Mouse (Mus musculus): ENCODE data around the gene Gins3. TPM values are rescaled to one million over a fixed set of nuclear protein-coding genes. Genes with fewer than 3 reads are reported as not detected.
"Not testable (repeated sequence)": the region's sequence is repeated elsewhere in the genome, so short reads cannot be mapped to it uniquely, and the experiment has no call there.

The Gins3 gene
- polyA plus RNA-seq, 1 experiment from 2014 or later = 7.7 TPM

DNA sequence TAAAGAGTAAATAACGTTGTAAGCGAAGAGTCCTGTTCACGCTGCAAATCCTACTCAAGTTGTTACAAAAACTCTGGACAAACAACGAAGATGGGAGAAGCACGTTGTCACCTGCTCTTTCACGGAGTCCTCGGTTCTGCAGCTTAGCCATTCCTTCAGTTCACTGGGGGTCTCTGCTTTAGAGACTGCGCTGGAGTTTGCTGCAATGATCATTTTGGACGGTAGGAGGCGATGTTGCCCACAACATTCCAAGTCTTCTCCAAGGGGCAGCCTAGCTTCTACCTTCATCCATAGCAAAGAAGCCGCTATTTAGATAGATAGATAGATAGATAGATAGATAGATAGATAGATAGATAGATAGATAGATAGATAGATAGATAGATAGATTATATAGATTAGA, 33.4 kb upstream of the Gins3 start:
- H3K36me3 ChIP-seq (ENCODE audit: control insufficient read depth, insufficient read depth, low read length) = no peaks in the 10 kb centered on the region
- H3K4me2 ChIP-seq (ENCODE audit: low read length) = peak overlapping the region; percentile 29
- H3K9me3 ChIP-seq (ENCODE audit: control insufficient read depth, low read length) = no peaks in the 10 kb centered on the region
- ATAC-seq = peak; percentile 68; the same call in 1 of the 2 replicates
- H3K27me3 ChIP-seq (replicated peaks; ENCODE audit: control insufficient read depth, insufficient read depth, low read length) = no peaks in the 10 kb centered on the region; the same call in 1 of the 2 replicates
- WGBS = 11% methylated on average over 11 of the region's 11 CpGs
- no peak overlapping the region for H3K9ac ChIP-seq (ENCODE audit: low read depth, low read length)
- H3K4me3 ChIP-seq (ENCODE audit: low read length) = no peak overlapping the region
- H3K4me1 ChIP-seq (ENCODE audit: control insufficient read depth, insufficient read depth, low read depth, low read length) = no peaks in the 10 kb centered on the region
- no peak overlapping the region for H3K27ac ChIP-seq (ENCODE audit: low read depth, low read length)

DNA sequence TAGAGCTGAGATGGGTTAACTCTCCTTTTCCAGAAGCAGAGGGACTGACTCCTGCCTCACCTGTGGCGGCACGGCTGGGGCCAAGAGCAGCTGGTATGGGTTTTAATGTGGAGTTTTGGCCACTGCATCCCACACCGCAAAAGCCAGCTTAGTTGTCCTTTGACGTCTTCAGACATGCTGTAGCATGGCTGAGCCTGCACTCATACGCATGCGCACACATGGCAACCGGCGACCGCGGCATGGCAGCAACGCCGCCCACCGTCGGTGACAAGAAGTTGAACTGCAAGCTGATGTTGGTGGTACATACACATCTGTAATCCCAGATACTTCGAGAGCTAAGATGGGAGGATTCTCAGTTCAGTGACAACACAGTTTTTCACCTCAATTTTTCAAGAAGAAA, 31.9 kb upstream of the Gins3 start:
- Histone ChIP-seq H3K27ac (ENCODE audit: low read depth, low read length) (no peak overlapping the region), H3K4me1 (ENCODE audit: control insufficient read depth, insufficient read depth, low read depth, low read length) (no peaks in the 10 kb centered on the region), H3K4me2 (ENCODE audit: low read length) (no peak overlapping the region), H3K9ac (ENCODE audit: low read depth, low read length) (no peak overlapping the region), H3K4me3 (ENCODE audit: low read length) (no peak overlapping the region), H3K9me3 (ENCODE audit: control insufficient read depth, low read length) (no peaks in the 10 kb centered on the region), H3K36me3 (ENCODE audit: control insufficient read depth, insufficient read depth, low read length) (no peaks in the 10 kb centered on the region), H3K27me3 (replicated peaks; ENCODE audit: control insufficient read depth, insufficient read depth, low read length) (no peaks in the 10 kb centered on the region; the same call in 1 of the 2 replicates)
- ATAC-seq = no peak
- WGBS = 76% methylated on average over 15 of the region's 15 CpGs

DNA sequence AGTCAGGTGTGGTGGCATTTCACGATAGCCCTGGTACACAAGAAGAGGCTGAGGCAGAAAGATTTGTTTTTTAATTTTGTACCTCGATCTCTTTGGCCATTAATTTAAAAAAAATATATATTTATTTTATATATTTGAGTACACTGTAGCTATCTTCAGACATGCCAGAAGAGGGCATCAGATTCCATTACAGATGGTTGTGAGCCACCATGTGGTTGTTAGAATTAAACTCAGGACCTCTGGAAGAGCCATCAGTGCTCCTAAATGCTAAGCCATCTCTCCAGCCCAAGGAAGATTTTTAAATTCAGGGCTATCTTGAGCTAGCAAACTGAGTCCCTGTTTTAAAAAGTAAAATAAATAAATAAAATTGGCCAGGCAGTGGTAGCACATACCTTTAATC, 31.1 kb upstream of the Gins3 start:
- H3K36me3 ChIP-seq (ENCODE audit: control insufficient read depth, insufficient read depth, low read length) = no peaks in the 10 kb centered on the region
- no peak overlapping the region for H3K4me3 ChIP-seq (ENCODE audit: low read length)
- H3K9ac ChIP-seq (ENCODE audit: low read depth, low read length) = no peak overlapping the region
- no peak overlapping the region for H3K4me2 ChIP-seq (ENCODE audit: low read length)
- no peaks in the 10 kb centered on the region for H3K9me3 ChIP-seq (ENCODE audit: control insufficient read depth, low read length)
- H3K4me1 ChIP-seq (ENCODE audit: control insufficient read depth, insufficient read depth, low read depth, low read length) = no peaks in the 10 kb centered on the region
- H3K27me3 ChIP-seq (replicated peaks; ENCODE audit: control insufficient read depth, insufficient read depth, low read length) = no peaks in the 10 kb centered on the region; the same call in 1 of the 2 replicates
- WGBS = 82% methylated on average over 2 of the region's 2 CpGs
- H3K27ac ChIP-seq (ENCODE audit: low read depth, low read length) = no peak overlapping the region
- no peak for ATAC-seq

DNA sequence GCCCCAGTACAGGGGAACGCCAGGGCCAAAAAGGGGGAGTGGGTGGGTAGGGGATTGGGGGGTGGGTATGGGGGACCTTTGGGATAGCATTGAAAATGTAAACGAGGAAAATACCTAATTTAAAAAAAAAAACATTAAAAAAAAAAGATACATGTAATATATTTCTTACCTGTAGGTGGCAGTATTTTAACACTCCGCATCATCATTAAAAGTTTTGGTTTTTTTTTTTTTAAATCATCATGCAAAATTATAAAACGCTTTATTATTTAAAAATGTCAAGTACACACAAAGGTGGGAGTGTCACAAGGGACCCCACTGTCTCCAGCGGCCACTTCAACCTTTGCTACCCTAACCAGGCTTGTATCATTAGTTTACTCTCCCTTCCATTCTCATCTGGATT, 26.7 kb upstream of the Gins3 start:
- 25% methylated on average over 4 of the region's 5 CpGs for WGBS
- ATAC-seq = not testable (repeated sequence)

DNA sequence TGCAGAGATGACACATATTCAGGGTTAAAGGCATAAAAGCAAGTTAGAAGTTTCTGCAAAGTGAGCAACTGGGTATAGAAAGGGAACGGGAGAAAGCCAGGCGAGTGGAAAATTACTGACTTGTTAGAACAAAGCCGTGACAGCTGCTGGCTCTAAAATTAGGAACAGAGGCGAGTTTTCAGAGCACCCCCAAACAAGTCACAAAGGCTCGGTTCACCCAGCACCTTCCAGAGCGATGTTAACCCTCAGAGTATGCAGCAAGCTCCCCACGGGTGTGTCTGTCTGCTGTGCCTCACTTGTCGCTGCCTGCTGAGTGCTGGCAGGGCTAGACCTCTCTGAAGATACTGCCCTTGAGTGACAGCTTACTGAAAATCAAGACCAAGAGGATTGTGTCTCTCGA, 26.0 kb upstream of the Gins3 start:
- no peak overlapping the region for H3K27ac ChIP-seq (ENCODE audit: low read depth, low read length)
- ATAC-seq = no peak
- 44% methylated on average over 9 of the region's 9 CpGs for WGBS
- no peaks in the 10 kb centered on the region; the same call in 1 of the 2 replicates for H3K4me1 ChIP-seq (ENCODE audit: control insufficient read depth, insufficient read depth, low read depth, low read length)
- H3K9ac ChIP-seq (ENCODE audit: low read depth, low read length) = no peak overlapping the region
- no peak overlapping the region for H3K4me3 ChIP-seq (ENCODE audit: low read length)
- no peaks in the 10 kb centered on the region for H3K9me3 ChIP-seq (ENCODE audit: control insufficient read depth, low read length)
- H3K4me2 ChIP-seq (ENCODE audit: low read length) = no peak overlapping the region
- 0 out of 2 replicates have a peak, but pooled peaks cover 2% of the 10 kb centered on the region for H3K27me3 ChIP-seq (replicated peaks; ENCODE audit: control insufficient read depth, insufficient read depth, low read length)
- H3K36me3 ChIP-seq (ENCODE audit: control insufficient read depth, insufficient read depth, low read length) = no peaks in the 10 kb centered on the region

More for the DNA sequence above, 26.7 kb upstream of the Gins3 start:
- not testable (repeated sequence) for H3K36me3 ChIP-seq (ENCODE audit: control insufficient read depth, insufficient read depth, low read length); H3K4me1 ChIP-seq (ENCODE audit: control insufficient read depth, insufficient read depth, low read depth, low read length); H3K27me3 ChIP-seq (replicated peaks; ENCODE audit: control insufficient read depth, insufficient read depth, low read length); H3K9ac ChIP-seq (ENCODE audit: low read depth, low read length); H3K27ac ChIP-seq (ENCODE audit: low read depth, low read length); H3K4me3 ChIP-seq (ENCODE audit: low read length); H3K9me3 ChIP-seq (ENCODE audit: control insufficient read depth, low read length); H3K4me2 ChIP-seq (ENCODE audit: low read length)

DNA sequence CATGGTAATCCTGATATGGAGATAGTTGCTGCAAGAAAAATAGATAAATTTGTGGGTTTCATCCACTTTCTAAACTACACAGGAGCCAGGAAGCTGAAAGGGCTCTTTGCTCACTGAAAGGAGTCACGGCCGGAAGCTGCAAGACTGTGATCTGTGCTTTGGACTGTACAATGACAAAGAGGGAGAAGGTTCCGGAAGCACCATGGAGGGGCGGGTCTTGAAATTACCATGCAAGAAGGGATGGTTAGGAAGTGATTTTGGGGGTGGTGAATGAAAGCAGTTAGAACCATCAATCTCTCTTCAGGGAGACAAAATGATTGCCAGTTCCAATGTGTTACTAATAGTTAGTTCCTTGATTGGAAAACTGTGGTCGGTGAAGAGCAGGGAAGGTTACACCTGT, 23.8 kb upstream of the Gins3 start:
- Histone ChIP-seq H3K9ac (ENCODE audit: low read depth, low read length) (no peak overlapping the region), H3K4me3 (ENCODE audit: low read length) (no peak overlapping the region), H3K4me1 (ENCODE audit: control insufficient read depth, insufficient read depth, low read depth, low read length) (no peaks in the 10 kb centered on the region; the same call in 1 of the 2 replicates), H3K27me3 (replicated peaks; ENCODE audit: control insufficient read depth, insufficient read depth, low read length) (0 out of 2 replicates have a peak, but pooled peaks cover 2% of the 10 kb centered on the region), H3K4me2 (ENCODE audit: low read length) (no peak overlapping the region), H3K9me3 (ENCODE audit: control insufficient read depth, low read length) (no peaks in the 10 kb centered on the region), H3K27ac (ENCODE audit: low read depth, low read length) (no peak overlapping the region), H3K36me3 (ENCODE audit: control insufficient read depth, insufficient read depth, low read length) (no peaks in the 10 kb centered on the region)
- 86% methylated on average over 5 of the region's 5 CpGs for WGBS
- no peak for ATAC-seq

DNA sequence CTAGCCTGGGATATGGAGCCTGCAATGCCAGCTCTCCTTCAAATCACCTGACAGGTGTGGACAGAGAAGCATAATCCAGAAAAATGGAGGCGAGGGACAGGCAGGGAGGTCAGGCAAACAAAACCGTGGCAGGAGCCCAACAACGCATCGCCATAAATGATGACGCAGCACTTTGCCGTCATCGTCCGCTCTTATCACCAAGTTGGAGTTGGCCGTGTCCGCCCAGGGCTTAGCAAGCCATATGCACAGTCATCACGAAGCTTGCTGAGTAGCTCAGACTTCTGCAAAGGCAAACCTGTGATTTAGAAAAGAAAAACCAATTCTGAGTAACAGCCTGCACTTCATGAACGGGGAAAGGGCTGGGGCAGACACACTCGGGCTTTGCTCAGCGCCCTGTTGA, 22.5 kb upstream of the Gins3 start:
- H3K4me2 ChIP-seq (ENCODE audit: low read length) = no peak overlapping the region
- H3K9me3 ChIP-seq (ENCODE audit: control insufficient read depth, low read length) = no peaks in the 10 kb centered on the region
- no peaks in the 10 kb centered on the region for H3K36me3 ChIP-seq (ENCODE audit: control insufficient read depth, insufficient read depth, low read length)
- no peak overlapping the region for H3K4me3 ChIP-seq (ENCODE audit: low read length)
- 82% methylated on average over 14 of the region's 14 CpGs for WGBS
- no peak overlapping the region for H3K9ac ChIP-seq (ENCODE audit: low read depth, low read length)
- H3K4me1 ChIP-seq (ENCODE audit: control insufficient read depth, insufficient read depth, low read depth, low read length) = no peaks in the 10 kb centered on the region; the same call in 1 of the 2 replicates
- no peak for ATAC-seq
- H3K27me3 ChIP-seq (replicated peaks; ENCODE audit: control insufficient read depth, insufficient read depth, low read length) = 0 out of 2 replicates have a peak, but pooled peaks cover 2% of the 10 kb centered on the region
- no peak overlapping the region for H3K27ac ChIP-seq (ENCODE audit: low read depth, low read length)

DNA sequence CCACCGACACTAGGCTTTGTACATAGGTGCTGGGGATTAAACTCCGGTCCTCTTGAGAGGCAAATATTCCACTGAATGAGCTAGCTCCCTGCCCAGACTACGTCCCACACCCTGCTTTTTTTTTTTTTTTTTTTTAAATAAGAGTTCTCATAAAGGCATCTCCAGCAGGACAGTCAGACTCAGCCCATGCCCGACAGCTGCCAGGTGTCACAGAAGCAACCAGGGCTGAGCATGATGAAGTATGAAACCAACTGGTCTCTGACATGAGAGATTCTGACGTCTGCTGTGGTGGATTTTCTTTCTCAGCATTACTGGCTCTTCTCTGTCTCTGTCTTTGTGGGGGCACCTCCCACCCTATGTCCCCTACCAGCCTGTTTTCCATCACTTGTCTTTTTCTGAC, 21.5 kb upstream of the Gins3 start:
- H3K4me2 ChIP-seq (ENCODE audit: low read length) = no peak overlapping the region
- no peak overlapping the region; the same call in 1 of the 2 replicates for H3K9ac ChIP-seq (ENCODE audit: low read depth, low read length)
- ATAC-seq = no peak
- no peak overlapping the region for H3K27ac ChIP-seq (ENCODE audit: low read depth, low read length)
- H3K9me3 ChIP-seq (ENCODE audit: control insufficient read depth, low read length) = no peaks in the 10 kb centered on the region
- 0 out of 2 replicates have a peak, but pooled peaks cover 2% of the 10 kb centered on the region for H3K27me3 ChIP-seq (replicated peaks; ENCODE audit: control insufficient read depth, insufficient read depth, low read length)
- no peaks in the 10 kb centered on the region for H3K36me3 ChIP-seq (ENCODE audit: control insufficient read depth, insufficient read depth, low read length)
- no peak overlapping the region for H3K4me3 ChIP-seq (ENCODE audit: low read length)
- WGBS = 66% methylated on average over 5 of the region's 5 CpGs
- no peaks in the 10 kb centered on the region; the same call in 1 of the 2 replicates for H3K4me1 ChIP-seq (ENCODE audit: control insufficient read depth, insufficient read depth, low read depth, low read length)

DNA sequence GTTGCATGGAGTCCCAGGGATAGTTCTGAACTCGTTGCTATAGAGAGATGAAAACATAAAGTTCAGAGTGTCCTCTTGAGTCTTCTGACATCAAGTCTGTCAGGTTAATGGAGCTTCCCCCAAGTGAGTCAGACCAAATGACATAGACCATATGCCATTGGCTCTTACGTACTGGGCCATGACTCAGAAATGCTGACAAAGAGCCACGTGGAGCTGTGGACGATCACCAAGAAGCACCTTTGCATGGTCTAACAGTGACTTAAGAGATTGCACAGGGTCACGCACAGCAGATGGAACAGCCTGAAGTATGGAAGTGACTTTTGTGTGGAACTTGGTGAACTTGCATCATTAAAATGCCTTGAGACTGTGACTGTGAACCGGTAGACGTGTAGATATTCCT, 16.9 kb upstream of the Gins3 start:
- 0 out of 2 replicates have a peak, but pooled peaks cover 2% of the 10 kb centered on the region for H3K27me3 ChIP-seq (replicated peaks; ENCODE audit: control insufficient read depth, insufficient read depth, low read length)
- no peak overlapping the region for H3K9ac ChIP-seq (ENCODE audit: low read depth, low read length)
- no peak overlapping the region for H3K4me3 ChIP-seq (ENCODE audit: low read length)
- H3K36me3 ChIP-seq (ENCODE audit: control insufficient read depth, insufficient read depth, low read length) = no peaks in the 10 kb centered on the region
- H3K27ac ChIP-seq (ENCODE audit: low read depth, low read length) = no peak overlapping the region
- no peaks in the 10 kb centered on the region; the same call in 1 of the 2 replicates for H3K4me1 ChIP-seq (ENCODE audit: control insufficient read depth, insufficient read depth, low read depth, low read length)
- no peak overlapping the region for H3K4me2 ChIP-seq (ENCODE audit: low read length)
- no peak for ATAC-seq
- WGBS = 89% methylated on average over 7 of the region's 7 CpGs
- no peaks in the 10 kb centered on the region for H3K9me3 ChIP-seq (ENCODE audit: control insufficient read depth, low read length)

DNA sequence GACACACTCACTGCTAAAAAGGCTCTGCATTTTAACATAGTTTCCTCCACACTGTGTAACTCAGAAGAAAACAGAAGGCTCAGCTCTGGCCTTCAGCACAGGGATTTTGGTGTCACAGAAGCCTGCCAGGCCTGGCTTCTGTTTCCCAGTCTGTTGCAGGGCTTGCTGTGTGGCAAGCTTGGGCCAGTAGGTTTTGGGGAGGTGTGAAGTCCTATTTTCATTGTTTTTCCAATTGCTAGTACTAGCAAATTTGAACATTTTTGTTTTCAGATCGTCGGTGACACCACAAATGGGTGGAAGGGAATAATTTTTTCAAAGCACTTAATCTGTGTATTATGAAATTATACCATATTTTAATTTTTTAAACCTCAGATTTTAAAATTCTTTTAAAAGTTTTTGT, 13.2 kb upstream of the Gins3 start:
- ATAC-seq = no peak
- H3K4me1 ChIP-seq (ENCODE audit: control insufficient read depth, insufficient read depth, low read depth, low read length) = no peaks in the 10 kb centered on the region
- no peaks in the 10 kb centered on the region for H3K9me3 ChIP-seq (ENCODE audit: control insufficient read depth, low read length)
- H3K9ac ChIP-seq (ENCODE audit: low read depth, low read length) = no peak overlapping the region
- no peak overlapping the region for H3K4me3 ChIP-seq (ENCODE audit: low read length)
- H3K4me2 ChIP-seq (ENCODE audit: low read length) = no peak overlapping the region
- 95% methylated on average over 2 of the region's 2 CpGs for WGBS
- H3K27ac ChIP-seq (ENCODE audit: low read depth, low read length) = no peak overlapping the region
- H3K36me3 ChIP-seq (ENCODE audit: control insufficient read depth, insufficient read depth, low read length) = no peaks in the 10 kb centered on the region
- H3K27me3 ChIP-seq (replicated peaks; ENCODE audit: control insufficient read depth, insufficient read depth, low read length) = no peaks in the 10 kb centered on the region

All from hindbrain, embryonic 16.5 days (tissue).